Mouse (Mus musculus) G1E (cell line): ENCODE results near the gene Gm17606.

ENCODE experiments used
- CTCF ChIP-seq: IDR thresholded peaks from 2 replicates; pipeline ENCODE4 v1.5.1; 2012; ENCODE audit warnings: low read depth, low read length, inconsistent platforms, mixed read lengths
- TAL1 ChIP-seq: conservative IDR thresholded peaks from 2 replicates; pipeline ENCODE4 v1.6.1; 2012; ENCODE audit warnings: low read depth, low read length, inconsistent platforms, mixed read lengths

GRCm38 (mm10) chr14:54650621-54651454 is 10.1 kb downstream of the Gm17606 start:
- TF ChIP-seq CTCF (peak; percentile 73), TAL1 (no peak)
